Mouse (Mus musculus): ENCODE data around the gene Serpina1a. TPM values are rescaled to one million over a fixed set of nuclear protein-coding genes. Genes with fewer than 3 reads are reported as not detected.
"Not testable (repeated sequence)": the region's sequence is repeated elsewhere in the genome, so short reads cannot be mapped to it uniquely, and the experiment has no call there.

Serpina1a gene
- not detected in 2 replicates for total RNA-seq (2017)

- not testable (repeated sequence) for ATAC-seq (replicated peaks; ENCODE audit: low read depth, poor library complexity, severe bottlenecking)
Measured at GRCm38 (mm10) chr12:103863101-103863974, at the start of gene Serpina1a. Gene Serpina1a (minus strand): TSS chr12:103863562.

DNA sequence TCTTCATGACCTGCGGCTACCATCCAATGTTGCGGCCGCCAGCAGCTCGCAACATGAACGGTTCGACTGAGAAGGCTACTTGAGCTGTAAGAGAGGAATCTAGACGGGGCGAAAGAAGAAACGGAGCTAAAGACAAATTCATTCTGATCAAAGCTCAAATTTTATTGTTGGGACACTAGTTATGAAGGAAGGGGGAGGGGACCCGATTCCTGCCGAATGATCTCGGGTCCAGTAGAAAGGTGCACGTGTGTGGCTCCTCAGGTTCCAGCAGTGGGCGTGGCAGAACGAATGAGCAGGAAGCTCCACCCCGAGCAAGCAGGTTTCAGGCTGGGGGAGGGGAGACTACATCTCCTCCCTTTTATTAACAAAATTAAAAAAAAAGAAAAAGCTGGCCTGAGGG lies 45.8 kb upstream of the Serpina1a start:
- not testable (repeated sequence) for ATAC-seq (replicated peaks; ENCODE audit: low read depth, poor library complexity, severe bottlenecking)

DNA sequence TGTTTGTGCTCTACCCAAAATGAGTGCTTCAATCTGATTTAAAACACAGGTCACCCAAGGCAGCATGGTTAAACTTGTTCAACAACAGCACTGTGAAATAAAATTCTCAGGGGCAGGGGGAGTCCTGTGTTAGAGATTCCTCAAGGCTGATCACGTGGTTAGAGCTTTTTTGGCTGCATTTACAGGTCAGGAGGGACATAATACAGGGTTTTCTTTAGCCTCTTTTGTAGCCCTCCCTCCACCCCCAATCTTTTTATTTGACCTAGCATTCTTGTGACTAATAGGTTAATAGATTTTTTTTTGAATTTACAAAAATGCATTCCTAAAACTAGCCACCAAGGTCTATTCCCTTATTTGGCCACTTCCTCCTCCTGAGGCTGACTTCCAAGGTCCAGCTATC lies 44.4 kb upstream of the Serpina1a start:
- ATAC-seq (replicated peaks; ENCODE audit: low read depth, poor library complexity, severe bottlenecking): not testable (repeated sequence)

DNA sequence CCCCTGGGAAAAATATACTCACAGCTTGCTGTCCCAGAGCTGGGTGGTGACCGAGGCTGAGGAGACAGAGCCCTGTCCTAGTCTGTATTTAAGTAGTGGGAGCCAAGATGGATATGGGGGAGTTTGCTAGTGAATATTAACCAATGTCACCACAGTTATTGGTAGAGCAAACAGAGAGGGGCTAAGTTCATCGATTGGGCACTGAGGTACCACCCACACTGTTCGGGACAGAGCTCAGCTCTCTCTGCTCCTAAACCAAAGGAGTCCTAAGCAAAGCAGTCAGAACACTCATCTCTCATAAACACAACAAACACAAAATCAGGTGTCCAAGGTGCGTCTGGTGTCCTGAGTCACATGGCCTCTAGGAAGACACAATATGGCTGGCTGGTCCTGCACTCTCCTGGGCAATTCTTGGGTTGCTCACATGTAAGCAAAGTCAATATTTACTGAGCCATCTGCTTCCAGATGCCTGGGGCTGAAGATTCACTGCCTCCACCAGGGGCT lies 41.5 kb upstream of the Serpina1a start, which contains the start of gene Serpina1c:
TSS of gene Serpina1c (minus strand) at position 51 of the 504 bp plus-strand sequence.
- ATAC-seq (replicated peaks; ENCODE audit: low read depth, poor library complexity, severe bottlenecking): not testable (repeated sequence)

DNA sequence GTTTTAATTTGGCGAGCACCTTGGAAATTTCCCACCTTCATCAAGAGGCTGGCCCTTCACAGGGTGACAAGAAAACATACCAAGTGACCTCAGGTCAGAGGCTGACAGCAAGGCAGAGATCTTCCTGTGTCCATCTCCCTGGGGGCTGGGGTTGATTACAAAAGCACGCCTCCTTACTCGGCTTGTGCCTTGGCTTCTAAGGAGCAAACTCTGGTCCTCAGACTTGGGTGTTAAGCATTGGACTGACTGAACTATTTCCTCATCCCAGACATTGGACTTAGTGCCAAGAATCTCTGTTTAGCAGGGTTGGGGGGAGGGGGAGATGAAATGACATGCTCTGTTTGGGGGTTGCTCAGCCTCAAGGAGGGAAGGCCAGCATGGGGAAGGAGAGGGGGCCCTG lies 38.6 kb upstream of the Serpina1a start:
- ATAC-seq (replicated peaks; ENCODE audit: low read depth, poor library complexity, severe bottlenecking): not testable (repeated sequence)

GRCm38 (mm10) chr12:103866873-103867272 lies 3.5 kb upstream of the Serpina1a start:
- not testable (repeated sequence) for ATAC-seq (replicated peaks; ENCODE audit: low read depth, poor library complexity, severe bottlenecking)

- no peak for ATAC-seq (replicated peaks; ENCODE audit: low read depth, poor library complexity, severe bottlenecking)
Measured at GRCm38 (mm10) chr12:103860976-103861375, 2.4 kb downstream of the Serpina1a start.

DNA sequence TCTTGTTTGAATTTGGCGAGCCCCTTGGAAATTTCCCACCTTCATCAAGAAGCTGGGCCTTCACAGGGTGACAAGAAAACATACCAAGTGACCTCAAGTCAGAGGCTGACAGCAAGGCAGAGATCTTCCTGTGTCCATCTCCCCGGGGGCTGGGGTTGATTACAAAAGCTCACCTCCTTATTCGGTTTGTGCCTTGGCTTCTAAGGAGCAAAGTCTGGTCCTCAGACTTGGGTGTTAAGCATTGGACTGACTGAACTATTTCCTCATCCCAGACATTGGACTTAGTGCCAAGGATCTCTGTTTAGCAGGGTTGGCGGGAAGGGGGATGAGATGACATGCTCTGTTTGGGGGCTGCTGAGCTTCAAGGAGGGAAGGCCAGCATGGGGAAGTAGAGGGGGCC lies 2.8 kb downstream of the Serpina1a start:
- ATAC-seq (replicated peaks; ENCODE audit: low read depth, poor library complexity, severe bottlenecking): not testable (repeated sequence)

DNA sequence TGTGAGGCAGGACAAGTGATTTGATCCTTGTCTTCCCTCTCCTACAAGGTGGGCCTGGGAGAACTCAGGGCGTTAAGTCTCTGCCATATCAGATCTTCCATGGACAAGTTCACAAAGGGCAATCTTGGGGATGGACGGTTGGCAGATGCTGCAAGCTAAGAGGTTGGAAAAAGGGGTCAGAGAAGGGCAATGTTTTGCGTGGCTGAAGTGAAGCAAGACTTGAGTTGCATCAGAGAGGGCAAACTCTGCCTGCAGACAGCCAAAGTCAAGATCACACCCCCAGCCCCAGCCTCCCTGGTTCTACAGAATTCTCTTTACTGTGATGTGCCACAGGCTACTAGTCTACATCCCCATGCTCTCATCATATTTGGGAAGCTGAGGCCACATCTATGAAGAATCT lies 3.8 kb downstream of the Serpina1a start:
- ATAC-seq (replicated peaks; ENCODE audit: low read depth, poor library complexity, severe bottlenecking): not testable (repeated sequence)

GRCm38 (mm10) chr12:103853032-103853431 lies 10.3 kb downstream of the Serpina1a start:
- not testable (repeated sequence) for ATAC-seq (replicated peaks; ENCODE audit: low read depth, poor library complexity, severe bottlenecking)

DNA sequence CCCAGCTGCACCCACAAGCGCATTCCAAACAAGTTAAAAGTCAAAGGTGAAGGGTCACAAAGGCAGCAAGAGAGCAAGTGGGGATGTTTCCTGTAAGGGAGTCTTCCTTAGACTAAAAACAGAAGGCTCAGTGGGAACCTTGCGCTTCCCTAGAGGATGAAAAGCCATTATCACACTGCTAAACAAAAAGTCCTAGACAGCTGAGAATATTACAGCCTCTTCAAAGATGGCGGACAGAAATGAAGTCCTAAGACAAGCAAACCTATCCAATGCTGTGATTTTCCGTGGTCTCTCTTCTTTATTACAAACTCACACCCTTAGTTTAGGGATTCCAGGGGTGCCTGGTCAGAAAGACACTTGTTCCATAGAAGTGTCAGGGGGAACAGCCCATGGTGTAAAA lies 33.1 kb downstream of the Serpina1a start, which contains the start of gene Serpina1b:
TSS of gene Serpina1b (minus strand) at position 101 of the 400 bp plus-strand sequence.
- not testable (repeated sequence) for ATAC-seq (replicated peaks; ENCODE audit: low read depth, poor library complexity, severe bottlenecking)

DNA sequence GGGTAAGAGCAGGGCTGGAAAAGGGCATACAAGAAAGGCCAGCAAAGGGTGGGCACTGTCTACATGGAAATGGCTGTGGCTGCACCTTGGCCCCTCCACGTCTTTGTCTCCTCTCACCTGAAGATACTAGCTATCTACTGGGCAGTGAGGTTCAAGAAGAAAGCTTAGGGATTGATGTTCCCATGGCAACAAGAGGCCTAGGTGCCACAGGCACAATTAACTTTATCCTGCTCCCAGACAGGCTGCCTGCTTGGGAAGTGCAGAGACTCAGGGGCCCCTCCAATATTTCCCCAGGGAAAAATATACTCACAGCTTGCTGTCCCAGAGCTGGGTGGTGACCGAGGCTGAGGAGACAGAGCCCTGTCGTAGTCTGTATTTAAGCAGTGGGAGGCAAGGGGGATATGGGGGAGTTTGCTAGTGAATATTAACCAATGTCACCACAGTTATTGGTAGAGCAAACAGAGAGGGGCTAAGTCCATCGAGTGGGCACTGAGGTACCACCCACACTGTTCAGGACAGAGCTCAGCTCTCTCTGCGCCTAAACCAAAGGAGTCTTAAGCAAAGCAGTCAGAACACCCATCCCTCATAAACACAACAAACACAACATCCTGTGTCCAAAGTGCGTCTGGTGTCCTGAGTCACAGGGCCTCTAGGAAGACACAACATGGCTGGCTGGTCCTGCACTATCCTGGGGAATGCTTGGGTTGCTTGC lies 35.5 kb downstream of the Serpina1a start:
- not testable (repeated sequence) for ATAC-seq (replicated peaks; ENCODE audit: low read depth, poor library complexity, severe bottlenecking)

DNA sequence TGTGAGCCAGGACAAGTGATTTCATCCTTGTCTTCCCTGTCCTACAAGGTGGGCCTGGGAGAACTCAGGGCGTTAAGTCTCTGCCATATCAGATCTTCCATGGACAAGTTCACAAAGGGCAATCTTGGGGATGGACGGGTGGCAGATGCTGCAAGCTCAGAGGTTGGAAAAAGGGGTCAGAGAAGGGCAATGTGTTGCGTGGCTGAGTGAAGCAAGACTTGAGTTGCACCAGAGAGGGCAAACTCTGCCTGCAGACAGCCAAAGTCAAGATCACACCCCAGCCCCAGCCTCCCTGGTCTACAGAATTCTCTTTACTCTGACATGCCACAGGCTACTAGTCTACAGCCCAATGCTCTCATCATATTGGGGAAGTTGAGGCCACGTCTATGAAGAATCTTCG lies 39.5 kb downstream of the Serpina1a start:
- not testable (repeated sequence) for ATAC-seq (replicated peaks; ENCODE audit: low read depth, poor library complexity, severe bottlenecking)

Other genes with a start within 250 kb of the Serpina1a start
- not detected in 2 replicates for gene Serpina10, start 232.1 kb downstream of the Serpina1a start, total RNA-seq (2017)
- not detected in 2 replicates for gene Serpina6, start 206.3 kb downstream of the Serpina1a start, total RNA-seq (2017)
- not detected in 2 replicates for gene Serpina16, start 187.4 kb downstream of the Serpina1a start, total RNA-seq (2017)
- not detected in 2 replicates for gene Serpina1f, start 168.0 kb downstream of the Serpina1a start, total RNA-seq (2017)
- not detected in 2 replicates for gene Serpina1d, start 90.0 kb downstream of the Serpina1a start, total RNA-seq (2017)
- not detected in 2 replicates for gene Serpina1b, start 33.2 kb downstream of the Serpina1a start, total RNA-seq (2017)
- not detected in 2 replicates for gene Serpina1c, start 41.3 kb upstream of the Serpina1a start, total RNA-seq (2017)
- not detected in 2 replicates for gene Serpina1e, start 95.4 kb upstream of the Serpina1a start, total RNA-seq (2017)
- gene Serpina11, start 126.4 kb upstream of the Serpina1a start, total RNA-seq (2017): not detected in 2 replicates
- gene Serpina9, start 150.2 kb upstream of the Serpina1a start, total RNA-seq (2017): not detected in 2 replicates
- gene Serpina12, start 180.9 kb upstream of the Serpina1a start, total RNA-seq (2017): 0.05 TPM in 1 of 2 replicates, not detected in the other
- not detected in 2 replicates for gene Serpina5, start 237.6 kb upstream of the Serpina1a start, total RNA-seq (2017)
- gene Serpina3a, start 249.2 kb upstream of the Serpina1a start, total RNA-seq (2017): not detected in 2 replicates

Data from common myeloid progenitor, adult 5-6 weeks (primary cell).